Mouse (Mus musculus): ENCODE measurements around the gene Rnf103. TPM values are rescaled to one million over a fixed set of nuclear protein-coding genes. Genes with fewer than 3 reads are reported as not detected.
A peak's percentile ranks its signal among the peaks of the same experiment; 100 is the strongest.

The Rnf103 gene
- total and polyA plus RNA-seq, 3 experiments: 28.5 to 40.3 (median 37.8) TPM

- DNase-seq: no peak
Observed at GRCm38 (mm10) chr6:71492756-71493674, 679 bp upstream of the Rnf103 start.

- DNase-seq: peak; percentile 81
Observed at GRCm38 (mm10) chr6:71494341-71495020, 787 bp downstream of the Rnf103 start.

- DNase-seq: no peak
Observed at GRCm38 (mm10) chr6:71500575-71500974, 6.9 kb downstream of the Rnf103 start.

GRCm38 (mm10) chr6:71503001-71503400 lies 9.3 kb downstream of the Rnf103 start:
- DNase-seq: no peak

- no peak for DNase-seq
Observed at GRCm38 (mm10) chr6:71503670-71504069, 10.0 kb downstream of the Rnf103 start.

GRCm38 (mm10) chr6:71504091-71504490 lies 10.4 kb downstream of the Rnf103 start:
- peak; percentile 29 for DNase-seq

- DNase-seq: no peak
Observed at GRCm38 (mm10) chr6:71505671-71506070, 12.0 kb downstream of the Rnf103 start.

- no peak for DNase-seq
Observed at GRCm38 (mm10) chr6:71519476-71519875, 25.8 kb downstream of the Rnf103 start.

- no peak for DNase-seq
Observed at GRCm38 (mm10) chr6:71525556-71525955, 31.9 kb downstream of the Rnf103 start.

- no peak for DNase-seq
Observed at GRCm38 (mm10) chr6:71527056-71527455, 33.4 kb downstream of the Rnf103 start.

- DNase-seq: no peak
Observed at GRCm38 (mm10) chr6:71527826-71528225, 34.1 kb downstream of the Rnf103 start.

GRCm38 (mm10) chr6:71530176-71530575 lies 36.5 kb downstream of the Rnf103 start:
- DNase-seq: no peak

GRCm38 (mm10) chr6:71537286-71537685 lies 43.6 kb downstream of the Rnf103 start:
- peak; percentile 42 for DNase-seq

- peak; percentile 98 for DNase-seq
Observed at GRCm38 (mm10) chr6:71543686-71544499, 50.2 kb downstream of the Rnf103 start, which contains the start of gene Chmp3. Chmp3 (plus strand) TSS chr6:71543797.

- DNase-seq: peak; percentile 77
Observed at GRCm38 (mm10) chr6:71555507-71555951, 61.8 kb downstream of the Rnf103 start.

GRCm38 (mm10) chr6:71556826-71557225 lies 63.1 kb downstream of the Rnf103 start:
- DNase-seq: no peak

Other genes starting within 250 kb of the Rnf103 start
- gene Krcc1, start 222.2 kb upstream of the Rnf103 start, total RNA-seq (2021): 10 to 100 TPM; 75.5 to 82.3 TPM
- gene Krcc1, start 222.2 kb upstream of the Rnf103 start, polyA plus RNA-seq (2012; rRNA removed): 3.1 and 3.2 TPM in 2 replicates
- gene Smyd1, start 171.7 kb upstream of the Rnf103 start, total RNA-seq (2021): under 1 TPM in 1 of 2 experiments, not detected in 1; 0.41 TPM
- gene Smyd1, start 171.7 kb upstream of the Rnf103 start, polyA plus RNA-seq (2012; rRNA removed): 0.09 TPM in 2 replicates
- under 1 TPM in 1 of 2 experiments, not detected in 1; 0.24 TPM for gene Cd8b1, start 171.1 kb upstream of the Rnf103 start, total RNA-seq (2021)
- 0.11 and 0.12 TPM in 2 replicates for gene Cd8b1, start 171.1 kb upstream of the Rnf103 start, polyA plus RNA-seq (2012; rRNA removed)
- gene Cd8a, start 120.5 kb upstream of the Rnf103 start, total RNA-seq (2021): under 1 TPM; 0.09 to 0.38 TPM
- 0.17 TPM in 1 of 2 replicates, not detected in the other for gene Cd8a, start 120.5 kb upstream of the Rnf103 start, polyA plus RNA-seq (2012; rRNA removed)
- gene Rmnd5a, start 53.3 kb upstream of the Rnf103 start, total RNA-seq (2021): 10 to 100 TPM; 68.1 to 80.1 TPM
- 18.3 and 20.9 TPM in 2 replicates for gene Rmnd5a, start 53.3 kb upstream of the Rnf103 start, polyA plus RNA-seq (2012; rRNA removed)
- gene Chmp3, start 49.9 kb downstream of the Rnf103 start, total RNA-seq (2021): 100 to 1,000 TPM; 141 to 143 TPM
- gene Chmp3, start 49.9 kb downstream of the Rnf103 start, polyA plus RNA-seq (2012; rRNA removed): 16.6 and 21.7 TPM in 2 replicates
- 10 to 100 TPM; 21.1 to 31.4 TPM for gene Kdm3a, start 139.1 kb downstream of the Rnf103 start, total RNA-seq (2021)
- 3.1 and 3.3 TPM in 2 replicates for gene Kdm3a, start 139.1 kb downstream of the Rnf103 start, polyA plus RNA-seq (2012; rRNA removed)
- 1 to 10 TPM; 5.4 to 5.8 TPM for gene Reep1, start 213.7 kb downstream of the Rnf103 start, total RNA-seq (2021)
- gene Reep1, start 213.7 kb downstream of the Rnf103 start, polyA plus RNA-seq (2012; rRNA removed): 2.8 and 3.7 TPM in 2 replicates

Measured in adrenal gland, adult 2 months (tissue).